Mouse (Mus musculus) stomach, embryonic 16.5 days (tissue): Measurements from ENCODE around the gene Rarg. TPM values are rescaled to one million over a fixed set of nuclear protein-coding genes. Genes with fewer than 3 reads are reported as not detected.

Experiments used
- ATAC-seq: fragments of 200-750 bp; cut with Nextera tagmentation; 2 replicates; pipeline ENCODE4 v1.8.0; 2017; ENCODE audit warnings: moderate number of reproducible peaks, moderate TSS enrichment; ENCODE audit not compliant: insufficient read depth, low FRiP score
- H3K27ac ChIP-seq: fragments of 300-500 bp; sonication (generic); 2 replicates; pipeline ENCODE4 v1.5.1; 2014; ENCODE audit warnings: low read length
- H3K27me3 ChIP-seq: fragments of 300-500 bp; sonication (generic); 2 replicates; pipeline ENCODE4 v1.6.1; 2014; ENCODE audit warnings: low read length, control low read depth, mixed read lengths; ENCODE audit not compliant: control insufficient read depth, insufficient read depth
- H3K36me3 ChIP-seq: fragments of 300-500 bp; sonication (generic); 2 replicates; pipeline ENCODE4 v1.6.1; 2014; ENCODE audit warnings: low read length; ENCODE audit not compliant: control insufficient read depth, insufficient read depth
- H3K4me1 ChIP-seq: fragments of 300-500 bp; sonication (generic); 2 replicates; pipeline ENCODE4 v1.6.1; 2014; ENCODE audit warnings: low read length, control low read depth, mixed read lengths; ENCODE audit not compliant: control insufficient read depth, insufficient read depth
- H3K4me2 ChIP-seq: fragments of 300-500 bp; sonication (generic); 2 replicates; pipeline ENCODE4 v1.6.1; 2014; ENCODE audit warnings: low read depth, low read length, mixed read lengths
- H3K4me3 ChIP-seq: fragments of 300-500 bp; sonication (generic); replicated peaks from 2 replicates; pipeline ENCODE4 v1.5.1; 2014; ENCODE audit warnings: mild to moderate bottlenecking, low read length
- H3K9ac ChIP-seq: fragments of 300-500 bp; sonication (generic); 2 replicates; pipeline ENCODE4 v1.6.1; 2014; ENCODE audit warnings: low read length
- H3K9me3 ChIP-seq: fragments of 300-500 bp; sonication (generic); replicated peaks from 2 replicates; pipeline ENCODE4 v1.6.1; 2016; ENCODE audit warnings: low read length, control low read depth; ENCODE audit not compliant: control insufficient read depth
- WGBS: fragments of 180-500 bp; shearing (Covaris S2); extraction: QIAGEN DNeasy Blood & Tissue Kit; methylation state at CpG from one replicate; pipeline ENCODE4 v1.1.7; 2014; 5-methylcytosine and 5-hydroxymethylcytosine counted together
- polyA plus RNA-seq: library from polyadenylated mRNA; unstranded; fragments of >200 nt; fragmentation: Nextera tagmentation; extraction: Ambion mirVana; gene quantifications from 2 replicates; pipeline ENCODE4 v1.2.1, GENCODE M21; 2015

Rarg gene
- polyA plus RNA-seq, 1 experiment from 2014 or later, result 41.2 TPM

GRCm38 (mm10) chr15:102262582-102262981 is 5.3 kb upstream of the Rarg start:
- Histone ChIP-seq H3K4me1 (peaks cover 17% of the 10 kb centered on the region), H3K9me3 (no peaks in the 10 kb centered on the region), H3K27ac (peak overlapping the region; percentile 74), H3K36me3 (no peaks in the 10 kb centered on the region), H3K4me3 (no peak overlapping the region), H3K27me3 (no peaks in the 10 kb centered on the region), H3K9ac (no peak overlapping the region), H3K4me2 (no peak overlapping the region)
- WGBS, result 35% methylated on average over 7 of the region's 7 CpGs
- peak; percentile 54 for ATAC-seq

GRCm38 (mm10) chr15:102258581-102259253 is 1.4 kb upstream of the Rarg start:
- no peaks in the 10 kb centered on the region for H3K9me3 ChIP-seq
- H3K36me3 ChIP-seq, result no peaks in the 10 kb centered on the region
- H3K4me2 ChIP-seq, result peak overlapping the region; percentile 81
- 24% methylated on average over 11 of the region's 11 CpGs for WGBS
- H3K9ac ChIP-seq, result peak overlapping the region; percentile 80
- no peaks in the 10 kb centered on the region for H3K27me3 ChIP-seq
- H3K27ac ChIP-seq, result peak overlapping the region; percentile 95
- H3K4me3 ChIP-seq, result no peak overlapping the region
- peaks cover 24% of the 10 kb centered on the region for H3K4me1 ChIP-seq
- ATAC-seq, result no peak

- Histone ChIP-seq H3K4me3 (peak overlapping the region; percentile 57), H3K4me1 (peaks cover 24% of the 10 kb centered on the region)
- 13% methylated on average over 12 of the region's 12 CpGs for WGBS
Observed at GRCm38 (mm10) chr15:102258076-102258470, 756 bp upstream of the Rarg start.

GRCm38 (mm10) chr15:102256431-102257201 is 701 bp downstream of the Rarg start:
- H3K4me1 ChIP-seq, result peaks cover 24% of the 10 kb centered on the region
- no peaks in the 10 kb centered on the region for H3K36me3 ChIP-seq
- H3K9ac ChIP-seq, result peak overlapping the region; percentile 80
- H3K4me2 ChIP-seq, result peak overlapping the region; percentile 81
- 10% methylated on average over 22 of the region's 22 CpGs for WGBS
- H3K4me3 ChIP-seq, result peak overlapping the region; percentile 57
- H3K27me3 ChIP-seq, result no peaks in the 10 kb centered on the region
- H3K9me3 ChIP-seq, result no peaks in the 10 kb centered on the region
- no peak for ATAC-seq
- H3K27ac ChIP-seq, result peak overlapping the region; percentile 95

More at GRCm38 (mm10) chr15:102258076-102258470, 756 bp upstream of the Rarg start:
- Histone ChIP-seq H3K9ac (peak overlapping the region; percentile 80), H3K4me2 (peak overlapping the region; percentile 81), H3K9me3 (no peaks in the 10 kb centered on the region), H3K27ac (peak overlapping the region; percentile 95), H3K36me3 (no peaks in the 10 kb centered on the region), H3K27me3 (no peaks in the 10 kb centered on the region)
- peak; percentile 63 for ATAC-seq

GRCm38 (mm10) chr15:102255547-102256255 is 1.6 kb downstream of the Rarg start:
- WGBS, result 36% methylated on average over 14 of the region's 14 CpGs
- Histone ChIP-seq H3K9me3 (no peaks in the 10 kb centered on the region), H3K4me3 (peak overlapping the region; percentile 57), H3K4me2 (peak overlapping the region; percentile 81), H3K9ac (peak overlapping the region; percentile 80), H3K27me3 (no peaks in the 10 kb centered on the region), H3K36me3 (no peaks in the 10 kb centered on the region), H3K27ac (peak overlapping the region; percentile 95), H3K4me1 (peaks cover 29% of the 10 kb centered on the region)
- peak; percentile 25; the same call in 1 of the 2 replicates for ATAC-seq

GRCm38 (mm10) chr15:102250521-102250920 is 6.8 kb downstream of the Rarg start:
- H3K36me3 ChIP-seq, result no peaks in the 10 kb centered on the region
- H3K4me3 ChIP-seq, result no peak overlapping the region
- H3K9me3 ChIP-seq, result no peaks in the 10 kb centered on the region
- ATAC-seq, result no peak
- 65% methylated on average over 5 of the region's 5 CpGs for WGBS
- peak overlapping the region; percentile 99 for H3K27ac ChIP-seq
- no peak overlapping the region for H3K9ac ChIP-seq
- no peaks in the 10 kb centered on the region for H3K27me3 ChIP-seq
- no peak overlapping the region for H3K4me2 ChIP-seq
- H3K4me1 ChIP-seq, result peaks cover 27% of the 10 kb centered on the region

GRCm38 (mm10) chr15:102249967-102250366 is 7.3 kb downstream of the Rarg start:
- Histone ChIP-seq H3K27me3 (no peaks in the 10 kb centered on the region), H3K4me2 (peak overlapping the region; percentile 69), H3K4me1 (peaks cover 33% of the 10 kb centered on the region), H3K36me3 (no peaks in the 10 kb centered on the region), H3K9ac (peak overlapping the region; percentile 88), H3K4me3 (0 out of 2 replicates have a peak overlapping the region, but pooled peaks have one; percentile 29), H3K9me3 (no peaks in the 10 kb centered on the region), H3K27ac (peak overlapping the region; percentile 99)
- ATAC-seq, result no peak
- WGBS, result 46% methylated on average over 9 of the region's 9 CpGs

GRCm38 (mm10) chr15:102249251-102249691 is 8.0 kb downstream of the Rarg start:
- 5% methylated on average over 13 of the region's 13 CpGs for WGBS

More at GRCm38 (mm10) chr15:102249251-102249691, 8.0 kb downstream of the Rarg start:
- Histone ChIP-seq H3K4me1 (peaks cover 39% of the 10 kb centered on the region), H3K27me3 (no peaks in the 10 kb centered on the region), H3K4me3 (peak overlapping the region; percentile 29), H3K9ac (peak overlapping the region; percentile 88), H3K4me2 (peak overlapping the region; percentile 69), H3K27ac (peak overlapping the region; percentile 99), H3K36me3 (no peaks in the 10 kb centered on the region), H3K9me3 (no peaks in the 10 kb centered on the region)
- ATAC-seq, result no peak
